Mouse (Mus musculus) hindbrain, postnatal 0 days (tissue): ENCODE data around the gene G6pc2. TPM values are rescaled to one million over a fixed set of nuclear protein-coding genes. Genes with fewer than 3 reads are reported as not detected.

Experiments
- ATAC-seq: fragments of 200-750 bp; cut with Nextera tagmentation; 2 replicates; pipeline ENCODE4 v1.8.0; 2017; ENCODE audit warnings: mild to moderate bottlenecking, moderate TSS enrichment, moderate library complexity
- DNase-seq: peaks from one replicate; pipeline ENCODE4 v3.0.0-alpha.2; 2015; ENCODE audit warnings: low spot score
- H3K27ac ChIP-seq: fragments of 300-500 bp; sonication (generic); 2 replicates; pipeline ENCODE4 v1.5.1; 2014; ENCODE audit warnings: mild to moderate bottlenecking
- H3K27me3 ChIP-seq: fragments of 300-500 bp; sonication (generic); 2 replicates; pipeline ENCODE4 v1.6.1; 2014; ENCODE audit warnings: low read length, mixed read lengths; ENCODE audit not compliant: insufficient read depth
- H3K36me3 ChIP-seq: fragments of 300-500 bp; sonication (generic); 2 replicates; pipeline ENCODE4 v1.6.1; 2014; ENCODE audit warnings: low read length, mixed read lengths; ENCODE audit not compliant: insufficient read depth
- H3K4me1 ChIP-seq: fragments of 300-500 bp; sonication (generic); 2 replicates; pipeline ENCODE4 v1.6.1; 2014; ENCODE audit warnings: antibody characterized with exemption, low read length, mixed read lengths; ENCODE audit not compliant: insufficient read depth
- H3K4me2 ChIP-seq: fragments of 300-500 bp; sonication (generic); 2 replicates; pipeline ENCODE4 v1.6.1; 2014; ENCODE audit warnings: low read depth, mild to moderate bottlenecking, low read length, moderate library complexity, mixed read lengths
- H3K4me3 ChIP-seq: fragments of 300-500 bp; sonication (generic); 2 replicates; pipeline ENCODE4 v1.5.1; 2014; ENCODE audit warnings: low read length
- H3K9ac ChIP-seq: fragments of 300-500 bp; sonication (generic); replicated peaks from 2 replicates; pipeline ENCODE4 v1.6.1; 2014; ENCODE audit warnings: mild to moderate bottlenecking, low read length, moderate library complexity, mixed read lengths
- H3K9me3 ChIP-seq: fragments of 300-500 bp; sonication (generic); 2 replicates; pipeline ENCODE4 v1.6.1; 2016; ENCODE audit warnings: low read length, mixed read lengths
- CTCF ChIP-seq: IDR thresholded peaks from 2 replicates; pipeline ENCODE4 v1.5.1; 2016; ENCODE audit warnings: antibody characterized with exemption, control low read depth, low read depth
- WGBS: fragments of 180-500 bp; shearing (Covaris S2); extraction: QIAGEN DNeasy Blood & Tissue Kit; methylation state at CpG from one replicate; pipeline ENCODE4 v1.1.7; 2014; 5-methylcytosine and 5-hydroxymethylcytosine counted together
- polyA plus RNA-seq: library from polyadenylated mRNA; unstranded; fragments of >200 nt; fragmentation: Nextera tagmentation; extraction: Ambion mirVana; gene quantifications from 2 replicates; pipeline ENCODE4 v1.2.1, GENCODE M21; 2015
- total RNA-seq: library from RNA; depleted of rRNA; stranded (reverse); fragments of >200 nt; gene quantifications from 2 replicates; pipeline ENCODE4 v1.2.3, GENCODE M21; 2014; rRNA removed

G6pc2 gene
- total RNA-seq (0.37 TPM in 1 of 2 replicates, not detected in the other), polyA plus RNA-seq (0.42 and 0.65 TPM in 2 replicates)

GRCm38 (mm10) chr2:69210773-69211172, at the start of gene G6pc2:
TSS of gene G6pc2 (plus strand) at chr2:69211073.
- Histone ChIP-seq H3K4me1 (no peaks in the 10 kb centered on the region), H3K36me3 (no peaks in the 10 kb centered on the region), H3K4me2 (no peak within 1 kb of the TSS), H3K27me3 (no peaks in the 10 kb centered on the region), H3K9ac (no peak within 1 kb of the TSS), H3K4me3 (no peak within 1 kb of the TSS), H3K27ac (no peak within 1 kb of the TSS), H3K9me3 (no peaks in the 10 kb centered on the region)
- WGBS, result 83% methylated on average over 7 of the region's 7 CpGs
- no peak for ATAC-seq
- TF ChIP-seq CTCF, result no peak
- DNase-seq, result no peak

- 69% methylated on average over 9 of the region's 9 CpGs for WGBS
- Histone ChIP-seq H3K4me1 (no peaks in the 10 kb centered on the region), H3K27ac (no peak overlapping the region), H3K27me3 (no peaks in the 10 kb centered on the region), H3K36me3 (no peaks in the 10 kb centered on the region), H3K9me3 (no peaks in the 10 kb centered on the region), H3K4me2 (no peak overlapping the region), H3K9ac (no peak overlapping the region), H3K4me3 (no peak overlapping the region)
- ATAC-seq (no peak), DNase-seq (no peak)
- no peak for TF ChIP-seq CTCF
Measured at GRCm38 (mm10) chr2:69170395-69171077, 40.3 kb upstream of the G6pc2 start.

- no peak overlapping the region for H3K4me3 ChIP-seq
- H3K4me1 ChIP-seq, result no peaks in the 10 kb centered on the region
- no peaks in the 10 kb centered on the region for H3K36me3 ChIP-seq
- no peaks in the 10 kb centered on the region for H3K9me3 ChIP-seq
- H3K9ac ChIP-seq, result no peak overlapping the region
- ATAC-seq, result no peak
- H3K4me2 ChIP-seq, result no peak overlapping the region
- no peak overlapping the region for H3K27ac ChIP-seq
- 75% methylated on average over 5 of the region's 5 CpGs for WGBS
- TF ChIP-seq CTCF, result no peak
- no peaks in the 10 kb centered on the region for H3K27me3 ChIP-seq
- DNase-seq, result no peak
Measured at GRCm38 (mm10) chr2:69175296-69175695, 35.6 kb upstream of the G6pc2 start.

GRCm38 (mm10) chr2:69179721-69180120, 31.2 kb upstream of the G6pc2 start:
- ATAC-seq, result no peak
- no peaks in the 10 kb centered on the region for H3K36me3 ChIP-seq
- no peak overlapping the region for H3K4me2 ChIP-seq
- DNase-seq, result no peak
- WGBS, result 94% methylated on average over 4 of the region's 4 CpGs
- no peaks in the 10 kb centered on the region for H3K4me1 ChIP-seq
- TF ChIP-seq CTCF, result no peak
- no peak overlapping the region for H3K9ac ChIP-seq
- no peak overlapping the region for H3K27ac ChIP-seq
- no peak overlapping the region for H3K4me3 ChIP-seq
- no peaks in the 10 kb centered on the region for H3K9me3 ChIP-seq
- no peaks in the 10 kb centered on the region for H3K27me3 ChIP-seq

GRCm38 (mm10) chr2:69187990-69188389, 22.9 kb upstream of the G6pc2 start:
- Histone ChIP-seq H3K27ac (no peak overlapping the region), H3K27me3 (no peaks in the 10 kb centered on the region), H3K4me1 (no peaks in the 10 kb centered on the region), H3K4me2 (no peak overlapping the region), H3K4me3 (no peak overlapping the region), H3K9me3 (no peaks in the 10 kb centered on the region), H3K9ac (no peak overlapping the region), H3K36me3 (no peaks in the 10 kb centered on the region)
- TF ChIP-seq CTCF, result no peak
- 85% methylated on average over 2 of the region's 2 CpGs for WGBS
- DNase-seq (no peak), ATAC-seq (peak; percentile 38; the same call in 1 of the 2 replicates)

- 72% methylated on average over 6 of the region's 6 CpGs for WGBS
- H3K27me3 ChIP-seq, result no peaks in the 10 kb centered on the region
Measured at GRCm38 (mm10) chr2:69188732-69189131, 22.1 kb upstream of the G6pc2 start.

GRCm38 (mm10) chr2:69189222-69189621, 21.7 kb upstream of the G6pc2 start:
- 75% methylated on average over 4 of the region's 4 CpGs for WGBS
- no peaks in the 10 kb centered on the region for H3K36me3 ChIP-seq
- H3K4me3 ChIP-seq, result no peak overlapping the region
- TF ChIP-seq CTCF, result no peak
- H3K27ac ChIP-seq, result no peak overlapping the region
- H3K9ac ChIP-seq, result no peak overlapping the region
- ATAC-seq (no peak), DNase-seq (no peak)
- H3K27me3 ChIP-seq, result no peaks in the 10 kb centered on the region
- no peak overlapping the region for H3K4me2 ChIP-seq
- H3K4me1 ChIP-seq, result no peaks in the 10 kb centered on the region
- no peaks in the 10 kb centered on the region for H3K9me3 ChIP-seq

More at GRCm38 (mm10) chr2:69188732-69189131, 22.1 kb upstream of the G6pc2 start:
- DNase-seq (peak; percentile 10), ATAC-seq (no peak)
- no peak overlapping the region for H3K4me3 ChIP-seq
- H3K36me3 ChIP-seq, result no peaks in the 10 kb centered on the region
- no peaks in the 10 kb centered on the region for H3K4me1 ChIP-seq
- H3K9ac ChIP-seq, result no peak overlapping the region
- no peak overlapping the region for H3K27ac ChIP-seq
- TF ChIP-seq CTCF, result no peak
- no peaks in the 10 kb centered on the region for H3K9me3 ChIP-seq
- H3K4me2 ChIP-seq, result no peak overlapping the region
